Mouse (Mus musculus) ovary, adult 2 months (tissue): ENCODE measurements around the gene Tbrg4. TPM values are rescaled to one million over a fixed set of nuclear protein-coding genes. Genes with fewer than 3 reads are reported as not detected.

Source experiments
- polyA plus RNA-seq: library from polyadenylated mRNA; depleted of rRNA; stranded (reverse); fragments of >200 nt; gene quantifications from 2 replicates; pipeline ENCODE4 v1.2.3, GENCODE M21; 2012; rRNA removed

Gene Tbrg4
- polyA plus RNA-seq, result 134 and 138 TPM in 2 replicates

DNA sequence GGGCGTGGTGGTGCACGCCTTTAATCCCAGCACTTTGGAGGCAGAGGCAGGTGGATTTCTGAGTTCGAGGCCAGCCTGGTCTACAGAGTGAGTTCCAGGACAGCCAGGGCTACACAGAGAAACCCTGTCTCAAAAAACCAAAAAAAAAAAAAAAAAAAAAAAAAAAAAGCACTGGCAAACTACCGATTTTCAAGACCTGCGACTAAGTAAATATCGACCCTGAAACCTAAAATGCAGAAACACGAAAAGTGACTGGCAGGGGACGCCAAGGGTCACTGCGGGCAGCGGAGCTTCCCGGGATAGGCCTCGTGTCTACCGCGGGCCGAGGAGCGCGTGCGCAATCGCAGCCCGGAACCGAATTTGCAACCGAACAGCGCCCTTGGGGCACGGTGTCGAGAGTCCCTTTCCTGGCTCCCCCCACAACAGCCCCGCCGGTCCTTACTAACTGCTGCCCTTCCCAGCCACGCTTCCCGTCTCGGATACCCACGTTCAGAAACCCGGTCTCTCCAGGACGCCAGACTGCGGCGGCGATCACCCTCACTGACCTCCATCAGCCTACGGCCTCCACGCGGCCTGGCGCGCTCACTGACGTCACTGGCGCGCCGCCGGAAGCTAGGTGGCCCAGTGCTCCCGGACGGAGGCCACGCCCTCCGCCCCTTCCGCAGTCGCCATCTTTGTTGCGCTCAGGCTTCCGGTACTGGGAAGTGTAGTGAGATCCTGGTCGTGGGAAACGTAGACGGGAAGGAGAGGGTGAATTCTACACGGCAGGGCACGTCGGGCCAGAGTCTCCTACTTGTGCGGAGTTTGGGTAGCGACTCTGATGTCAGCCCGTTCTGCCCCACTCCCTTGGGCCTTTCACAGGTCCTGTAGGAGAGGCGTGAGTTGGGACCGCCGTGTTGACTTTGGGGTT lies at the start of gene Tbrg4:
Tbrg4 (minus strand) TSS at position 590 of the 910 bp plus-strand sequence.

DNA sequence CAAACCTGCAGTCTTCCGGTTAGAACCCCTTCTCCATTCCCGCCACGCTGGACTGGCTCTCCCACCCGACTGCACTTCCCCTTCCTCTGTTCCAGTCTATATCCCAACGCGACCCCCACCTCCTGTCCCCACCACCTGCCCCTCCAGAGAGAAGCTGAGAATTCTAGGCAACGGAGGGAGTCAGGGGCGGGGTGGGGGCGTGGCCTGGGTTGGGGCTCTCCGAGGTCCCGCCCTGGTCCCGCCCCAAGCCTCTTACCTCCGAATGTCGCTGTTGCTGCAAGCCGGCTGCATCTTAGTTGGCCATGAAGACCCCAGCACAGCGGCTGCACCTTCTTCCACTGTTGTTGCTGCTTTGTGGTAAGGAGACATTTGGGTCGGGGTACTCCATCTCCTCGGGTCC lies 32.4 kb upstream of the Tbrg4 start, which contains the start of gene Ramp3:
Ramp3 (plus strand) TSS at position 251 of the 400 bp plus-strand sequence.

DNA sequence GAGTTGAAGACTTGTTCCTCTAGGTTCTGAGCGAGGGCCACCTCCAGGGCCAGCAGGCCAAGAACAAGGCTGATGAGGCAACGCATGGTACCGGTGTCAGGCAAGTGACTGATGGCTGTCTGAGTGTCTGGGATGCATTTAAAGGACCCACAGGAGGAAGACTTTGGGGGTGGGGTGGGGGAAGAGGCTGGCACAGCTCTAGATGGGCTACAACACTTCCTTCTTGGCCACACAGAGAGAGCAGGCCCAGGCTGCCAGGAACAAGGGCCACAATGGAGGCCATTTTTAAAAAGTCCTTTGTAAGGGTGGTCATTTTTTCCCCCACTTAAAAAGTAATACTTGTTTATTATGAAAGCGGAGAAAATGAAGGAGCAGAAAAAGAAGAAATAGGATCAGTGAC lies 12.7 kb upstream of the Tbrg4 start, which contains the start of gene Wap:
Wap (minus strand) TSS at position 101 of the 400 bp plus-strand sequence.

DNA sequence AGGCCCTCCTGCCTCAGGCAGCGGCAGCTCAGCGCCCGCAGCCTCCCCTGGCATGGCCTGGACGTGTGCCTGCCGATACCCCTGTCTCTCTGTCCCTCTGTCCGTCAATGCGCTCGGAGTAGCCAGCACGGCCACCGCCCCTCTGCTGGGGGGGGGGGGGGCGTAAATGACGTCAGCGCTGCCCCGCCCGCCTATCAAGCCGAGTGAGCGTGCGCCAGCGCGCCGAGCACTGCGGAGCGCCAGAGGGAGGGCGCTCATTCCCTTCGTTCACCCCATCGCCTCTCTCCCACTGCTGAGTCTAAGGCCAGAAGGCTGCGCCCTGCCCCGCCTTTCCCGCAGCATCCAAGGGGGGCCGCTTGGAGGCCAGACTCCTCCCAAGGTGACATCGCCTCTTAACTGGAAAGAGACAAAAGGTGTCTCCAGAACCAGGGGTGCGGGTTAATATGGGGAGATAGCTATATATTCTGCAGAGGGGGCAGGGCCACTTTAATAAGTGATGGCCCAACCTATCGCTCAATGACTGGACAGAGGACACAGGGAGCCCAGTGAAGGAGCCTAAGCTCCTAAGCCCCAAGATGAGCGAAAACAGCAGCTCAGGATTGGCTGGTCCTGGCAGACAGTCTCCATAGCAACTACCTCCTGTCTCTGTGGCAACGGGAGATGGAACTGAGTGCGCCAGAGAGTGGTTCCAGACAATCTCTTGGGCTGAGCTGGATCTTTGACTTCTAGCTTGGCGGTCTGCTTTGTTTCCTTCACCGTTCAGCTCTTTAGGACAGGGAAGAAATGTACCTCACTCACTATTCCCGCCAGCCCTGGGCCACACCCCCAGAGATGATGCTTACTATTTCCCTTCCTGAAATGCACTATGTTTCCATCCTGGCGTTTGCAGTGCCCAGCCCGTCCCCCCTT lies 20.1 kb downstream of the Tbrg4 start, which contains the start of gene Nacad:
Nacad (minus strand) TSS at position 563 of the 909 bp plus-strand sequence.

Other genes with a start within 250 kb of the Tbrg4 start
- 47.7 and 61.9 TPM in 2 replicates for gene Zmiz2, start 237.0 kb downstream of the Tbrg4 start, polyA plus RNA-seq
- 328 and 662 TPM in 2 replicates for gene Ppia, start 210.6 kb downstream of the Tbrg4 start, polyA plus RNA-seq
- 76.3 and 94.5 TPM in 2 replicates for gene H2afv, start 181.6 kb downstream of the Tbrg4 start, polyA plus RNA-seq
- 11.0 and 15.9 TPM in 2 replicates for gene Purb, start 150.2 kb downstream of the Tbrg4 start, polyA plus RNA-seq
- gene Myo1g, start 105.1 kb downstream of the Tbrg4 start, polyA plus RNA-seq, result 5.9 and 6.1 TPM in 2 replicates
- 99.2 and 104 TPM in 2 replicates for gene Ccm2, start 79.2 kb downstream of the Tbrg4 start, polyA plus RNA-seq
- gene Nacad, start 20.0 kb downstream of the Tbrg4 start, polyA plus RNA-seq, result 8.0 and 9.7 TPM in 2 replicates
- gene Wap, start 12.6 kb upstream of the Tbrg4 start, polyA plus RNA-seq, result not detected in 2 replicates
- 43.3 and 76.2 TPM in 2 replicates for gene Ramp3, start 32.5 kb upstream of the Tbrg4 start, polyA plus RNA-seq
- gene Gm11983, start 211.6 kb upstream of the Tbrg4 start, polyA plus RNA-seq, result not detected in 2 replicates